Mouse (Mus musculus) ES-E14 (cell line): Measurements from ENCODE around the gene Cypt15.

ENCODE experiments used
- CHD2 ChIP-seq: IDR thresholded peaks from 2 replicates; pipeline ENCODE4 v1.6.1; 2014; ENCODE audit warnings: mild to moderate bottlenecking, low read depth, low read length, inconsistent platforms
- HCFC1 ChIP-seq: IDR thresholded peaks from 2 replicates; pipeline ENCODE4 v1.6.1; 2012; ENCODE audit warnings: low read length, inconsistent platforms, borderline replicate concordance; ENCODE audit not compliant: insufficient read depth
- MAFK ChIP-seq: IDR thresholded peaks from 2 replicates; pipeline ENCODE4 v1.6.1; 2014; ENCODE audit warnings: mild to moderate bottlenecking, low read depth, low read length, inconsistent platforms; ENCODE audit not compliant: insufficient read depth

- TF ChIP-seq HCFC1, result no peak
- TF ChIP-seq CHD2, result no peak
- no peak for TF ChIP-seq MAFK
These were observed 24.9 kb downstream of the Cypt15 start for GRCm38 (mm10) chrX:39370932-39371331.
